Mouse (Mus musculus) E14TG2a.4 (cell line): Measurements from ENCODE around the gene B230217C12Rik.
A peak's percentile ranks its signal among the peaks of the same experiment; 100 is the strongest.

Source experiments
- H3K27me3 ChIP-seq: 2 replicates; pipeline ENCODE4 v1.6.1; 2014; ENCODE audit warnings: low read length, control low read depth; ENCODE audit not compliant: insufficient read depth
- H3K36me3 ChIP-seq: 2 replicates; pipeline ENCODE4 v1.6.1; 2014; ENCODE audit warnings: low read length, control low read depth; ENCODE audit not compliant: insufficient read depth
- H3K4me1 ChIP-seq: replicated peaks from 2 replicates; pipeline ENCODE4 v1.6.1; 2014; ENCODE audit warnings: low read depth, low read length, control low read depth
- H3K4me3 ChIP-seq: replicated peaks from 2 replicates; pipeline ENCODE4 v1.5.1; 2014; ENCODE audit warnings: mild to moderate bottlenecking, low read length
- H3K9me3 ChIP-seq: 2 replicates; pipeline ENCODE4 v1.6.1; 2014; ENCODE audit warnings: low read length, control low read depth
- CTCF ChIP-seq: conservative IDR thresholded peaks from 2 replicates; pipeline ENCODE4 v1.5.1; 2014; ENCODE audit warnings: low read length
- NANOG ChIP-seq: IDR thresholded peaks from 2 replicates; pipeline ENCODE4 v1.6.1; 2014; ENCODE audit warnings: borderline replicate concordance, low read length, mixed read lengths
- POU5F1 ChIP-seq: IDR thresholded peaks from 2 replicates; pipeline ENCODE4 v1.6.1; 2014; ENCODE audit warnings: low read length, borderline replicate concordance

Gene B230217C12Rik

DNA sequence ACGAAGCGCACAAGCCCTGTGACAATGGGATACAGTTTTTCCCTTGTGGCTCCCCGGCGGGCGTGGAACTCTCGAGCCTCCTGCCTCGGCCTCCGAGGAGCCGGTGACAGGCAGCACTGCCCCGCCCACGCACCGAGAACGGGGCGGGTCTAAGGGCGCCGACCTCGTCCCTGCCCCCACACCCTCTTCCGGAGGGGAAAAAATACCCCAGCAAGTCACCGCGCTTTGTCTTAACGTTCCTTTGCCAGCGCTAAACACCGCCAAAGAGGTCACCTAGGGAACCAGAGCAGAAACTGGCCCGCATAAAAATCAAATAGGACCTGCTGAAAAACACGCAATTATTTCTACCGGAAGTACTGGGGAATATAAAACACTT is 43.0 kb downstream of the B230217C12Rik start:
- Histone ChIP-seq H3K4me1 (peaks cover 28% of the 10 kb centered on the region), H3K9me3 (no peaks in the 10 kb centered on the region), H3K4me3 (peak overlapping the region; percentile 88), H3K36me3 (peaks cover 7% of the 10 kb centered on the region), H3K27me3 (no peaks in the 10 kb centered on the region)
- TF ChIP-seq NANOG (no peak), CTCF (no peak), POU5F1 (no peak)

DNA sequence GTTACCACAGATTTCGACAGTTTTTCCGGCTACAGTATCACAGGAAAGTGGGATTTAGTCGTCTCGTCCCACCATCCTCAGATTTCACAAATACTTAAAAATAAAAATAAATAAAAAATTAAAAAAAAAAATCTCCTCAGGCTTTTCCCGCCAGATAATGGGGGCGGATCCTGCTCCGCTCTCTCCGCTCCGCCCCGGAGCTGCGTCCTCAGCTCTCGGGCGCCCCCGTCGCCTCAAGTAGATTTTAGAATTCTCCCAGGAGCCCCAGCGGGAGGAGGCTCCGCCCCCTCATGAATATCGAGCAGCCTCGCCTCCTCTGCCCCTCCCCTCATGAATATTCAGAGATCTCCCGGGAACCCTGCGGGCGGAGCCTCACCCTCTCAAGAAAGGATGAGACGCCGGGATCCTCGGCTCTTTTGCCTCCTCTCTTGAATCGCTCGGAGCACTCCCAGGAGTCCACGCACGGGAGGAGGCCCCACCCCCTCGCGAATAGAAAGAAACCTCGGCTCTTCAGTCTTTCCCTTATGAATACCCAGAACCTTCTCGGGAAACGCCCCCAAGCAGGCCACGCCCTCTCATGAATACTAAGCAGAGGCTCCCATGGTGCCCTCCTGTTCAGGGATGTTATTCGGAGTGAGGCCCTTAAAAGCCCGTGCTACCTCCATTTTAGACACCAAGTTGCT is 43.5 kb downstream of the B230217C12Rik start, which contains the start of gene Fbxo47:
Gene Fbxo47 (minus strand): TSS at position 237 of the 683 bp plus-strand sequence.
- no peaks in the 10 kb centered on the region for H3K9me3 ChIP-seq
- no peaks in the 10 kb centered on the region for H3K27me3 ChIP-seq
- peak within 1 kb of the TSS; percentile 88 for H3K4me3 ChIP-seq
- H3K36me3 ChIP-seq, result peaks cover 12% of the 10 kb centered on the region
- peaks cover 28% of the 10 kb centered on the region for H3K4me1 ChIP-seq
- no peak for TF ChIP-seq POU5F1
- no peak; the same call in 1 of the 2 replicates for TF ChIP-seq CTCF
- TF ChIP-seq NANOG, result no peak

DNA sequence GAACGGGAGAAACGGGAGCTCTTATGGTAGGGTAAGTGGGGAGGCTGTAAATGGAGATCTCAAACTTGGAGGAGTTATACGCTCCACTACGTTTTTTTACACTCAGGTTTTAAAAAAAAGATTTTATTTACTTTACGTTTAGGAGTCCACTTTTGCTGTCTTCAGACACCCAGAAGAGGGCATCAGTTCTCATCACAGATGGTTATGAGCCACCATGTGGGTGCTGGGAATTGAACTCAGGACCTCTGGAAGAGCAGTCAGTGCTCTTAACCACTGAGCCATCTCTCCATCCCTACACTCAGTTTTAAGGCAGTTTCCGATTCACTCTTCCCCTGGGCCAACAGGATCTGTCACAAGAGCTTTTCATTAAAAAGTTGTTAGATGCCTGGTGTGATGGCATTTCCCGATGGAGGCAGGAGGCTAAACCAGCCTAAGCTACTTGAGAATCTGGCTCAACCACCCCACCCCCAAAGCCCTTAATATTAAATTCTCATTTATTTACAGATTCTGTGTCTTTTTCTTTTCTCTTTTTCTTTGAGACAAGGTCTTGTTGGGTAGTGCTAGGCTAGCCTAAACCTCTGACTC is 44.1 kb downstream of the B230217C12Rik start:
- Histone ChIP-seq H3K36me3 (peaks cover 18% of the 10 kb centered on the region), H3K4me1 (peaks cover 30% of the 10 kb centered on the region), H3K9me3 (no peaks in the 10 kb centered on the region), H3K4me3 (peak overlapping the region; percentile 88), H3K27me3 (no peaks in the 10 kb centered on the region)
- TF ChIP-seq CTCF, result no peak
- no peak for TF ChIP-seq NANOG
- TF ChIP-seq POU5F1, result no peak

DNA sequence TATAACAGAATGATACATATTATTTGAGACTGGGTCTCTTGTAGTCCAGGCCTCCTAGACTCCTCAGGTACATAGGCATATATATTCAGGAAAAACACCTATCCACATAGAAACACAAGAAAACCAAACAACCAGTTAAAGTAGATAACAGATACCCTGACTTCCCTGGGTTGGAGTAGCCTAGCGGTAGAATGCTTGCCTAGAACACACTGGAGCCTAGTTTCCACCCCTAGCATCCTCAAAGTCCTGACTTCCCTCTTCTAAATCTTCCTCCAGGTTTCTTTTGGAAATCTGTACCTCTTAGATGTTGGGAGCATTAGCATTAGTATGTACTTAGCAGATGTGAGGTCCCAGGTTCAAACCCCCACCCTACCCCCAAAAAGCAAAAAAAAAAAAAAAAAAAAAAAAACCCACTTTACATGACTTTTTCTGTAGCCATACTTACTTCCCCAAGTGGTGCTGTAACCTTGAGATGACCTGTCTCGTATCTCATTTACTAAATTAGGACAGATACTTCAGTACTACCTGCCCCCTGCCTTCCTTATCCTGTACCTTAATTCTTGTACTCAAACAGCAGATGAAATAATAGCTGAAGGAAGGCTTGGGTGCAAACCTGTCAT is 44.8 kb downstream of the B230217C12Rik start:
- Histone ChIP-seq H3K27me3 (no peaks in the 10 kb centered on the region), H3K4me1 (peaks cover 32% of the 10 kb centered on the region), H3K4me3 (peak overlapping the region; percentile 88), H3K9me3 (no peaks in the 10 kb centered on the region), H3K36me3 (peaks cover 18% of the 10 kb centered on the region)
- TF ChIP-seq POU5F1 (no peak), CTCF (no peak), NANOG (no peak)

DNA sequence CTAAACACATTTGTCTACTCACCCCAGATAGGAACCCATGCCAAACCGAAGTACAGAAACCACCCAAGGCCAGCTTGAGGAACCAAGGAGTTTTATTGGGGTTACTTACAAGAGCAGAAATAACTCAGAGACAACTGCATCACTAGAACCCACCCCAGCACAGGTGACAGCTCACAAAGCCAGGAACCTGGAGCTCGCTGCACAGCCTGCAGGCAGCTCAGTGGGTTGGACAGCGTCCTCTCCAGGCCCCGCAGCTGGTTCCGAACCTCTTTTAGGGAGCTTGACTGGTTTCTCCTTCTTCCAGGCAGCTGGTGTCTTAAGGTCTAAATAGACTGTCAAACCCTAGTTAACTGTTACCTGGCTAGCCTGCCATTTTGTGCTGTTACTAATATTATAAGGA is 51.2 kb downstream of the B230217C12Rik start:
- no peaks in the 10 kb centered on the region for H3K9me3 ChIP-seq
- TF ChIP-seq NANOG, result no peak
- no peak for TF ChIP-seq POU5F1
- TF ChIP-seq CTCF, result no peak
- H3K27me3 ChIP-seq, result no peaks in the 10 kb centered on the region
- H3K4me3 ChIP-seq, result no peak overlapping the region
- H3K36me3 ChIP-seq, result peaks cover 13% of the 10 kb centered on the region
- H3K4me1 ChIP-seq, result peaks cover 11% of the 10 kb centered on the region; the same call in 1 of the 2 replicates
